Mouse (Mus musculus): Measurements from ENCODE around the gene Wdr6. TPM values are rescaled to one million over a fixed set of nuclear protein-coding genes. Genes with fewer than 3 reads are reported as not detected.

Gene Wdr6
- polyA plus RNA-seq (2014; fragmentation: Illumina TruSeq; extraction: RNeasy Lipid Tissue Mini Kit (QIAGEN cat#74804); ENCODE audit: insufficient read depth, low read depth, low replicate concordance), result 23.5 TPM

GRCm38 (mm10) chr9:108578545-108579343, at the start of gene Wdr6:
Gene Wdr6, minus strand, starts transcription at chr9:108578739.

GRCm38 (mm10) chr9:108596998-108597764, 18.6 kb upstream of the Wdr6 start, which contains the start of gene P4htm:
Gene P4htm, minus strand, starts transcription at chr9:108597667.

GRCm38 (mm10) chr9:108569381-108570206, 8.9 kb downstream of the Wdr6 start, which contains the start of gene Dalrd3:
Gene Dalrd3, plus strand, starts transcription at chr9:108569886.

GRCm38 (mm10) chr9:108566815-108567776, 11.4 kb downstream of the Wdr6 start, which contains the start of gene Ndufaf3:
Gene Ndufaf3, minus strand, starts transcription at chr9:108567434.

GRCm38 (mm10) chr9:108560227-108560841, 18.2 kb downstream of the Wdr6 start, which contains the start of gene Impdh2:
Gene Impdh2, plus strand, starts transcription at chr9:108560286.

Other genes with a start within 250 kb of the Wdr6 start
- 781 TPM for gene Gpx1, start 239.8 kb downstream of the Wdr6 start, polyA plus RNA-seq (2014; fragmentation: Illumina TruSeq; extraction: RNeasy Lipid Tissue Mini Kit (QIAGEN cat#74804); ENCODE audit: insufficient read depth, low read depth, low replicate concordance)
- 62.5 TPM for gene Usp4, start 230.9 kb downstream of the Wdr6 start, polyA plus RNA-seq (2014; fragmentation: Illumina TruSeq; extraction: RNeasy Lipid Tissue Mini Kit (QIAGEN cat#74804); ENCODE audit: insufficient read depth, low read depth, low replicate concordance)
- 0.82 TPM for gene 1700102P08Rik, start 185.9 kb downstream of the Wdr6 start, polyA plus RNA-seq (2014; fragmentation: Illumina TruSeq; extraction: RNeasy Lipid Tissue Mini Kit (QIAGEN cat#74804); ENCODE audit: insufficient read depth, low read depth, low replicate concordance)
- not detected for gene Ccdc36, start 150.3 kb downstream of the Wdr6 start, polyA plus RNA-seq (2014; fragmentation: Illumina TruSeq; extraction: RNeasy Lipid Tissue Mini Kit (QIAGEN cat#74804); ENCODE audit: insufficient read depth, low read depth, low replicate concordance)
- gene BC048562, start 142.3 kb downstream of the Wdr6 start, polyA plus RNA-seq (2014; fragmentation: Illumina TruSeq; extraction: RNeasy Lipid Tissue Mini Kit (QIAGEN cat#74804); ENCODE audit: insufficient read depth, low read depth, low replicate concordance), result not detected
- gene Ccdc71, start 118.2 kb downstream of the Wdr6 start, polyA plus RNA-seq (2014; fragmentation: Illumina TruSeq; extraction: RNeasy Lipid Tissue Mini Kit (QIAGEN cat#74804); ENCODE audit: insufficient read depth, low read depth, low replicate concordance), result 16.2 TPM
- gene Klhdc8b, start 117.2 kb downstream of the Wdr6 start, polyA plus RNA-seq (2014; fragmentation: Illumina TruSeq; extraction: RNeasy Lipid Tissue Mini Kit (QIAGEN cat#74804); ENCODE audit: insufficient read depth, low read depth, low replicate concordance), result 27.7 TPM
- gene Lamb2, start 99.0 kb downstream of the Wdr6 start, polyA plus RNA-seq (2014; fragmentation: Illumina TruSeq; extraction: RNeasy Lipid Tissue Mini Kit (QIAGEN cat#74804); ENCODE audit: insufficient read depth, low read depth, low replicate concordance), result 37.0 TPM
- 38.6 TPM for gene Usp19, start 88.1 kb downstream of the Wdr6 start, polyA plus RNA-seq (2014; fragmentation: Illumina TruSeq; extraction: RNeasy Lipid Tissue Mini Kit (QIAGEN cat#74804); ENCODE audit: insufficient read depth, low read depth, low replicate concordance)
- 46.7 TPM for gene Qars, start 71.0 kb downstream of the Wdr6 start, polyA plus RNA-seq (2014; fragmentation: Illumina TruSeq; extraction: RNeasy Lipid Tissue Mini Kit (QIAGEN cat#74804); ENCODE audit: insufficient read depth, low read depth, low replicate concordance)
- gene Qrich1, start 61.9 kb downstream of the Wdr6 start, polyA plus RNA-seq (2014; fragmentation: Illumina TruSeq; extraction: RNeasy Lipid Tissue Mini Kit (QIAGEN cat#74804); ENCODE audit: insufficient read depth, low read depth, low replicate concordance), result 27.9 TPM
- gene Impdh2, start 18.5 kb downstream of the Wdr6 start, polyA plus RNA-seq (2014; fragmentation: Illumina TruSeq; extraction: RNeasy Lipid Tissue Mini Kit (QIAGEN cat#74804); ENCODE audit: insufficient read depth, low read depth, low replicate concordance), result 53.0 TPM
- gene Ndufaf3, start 11.3 kb downstream of the Wdr6 start, polyA plus RNA-seq (2014; fragmentation: Illumina TruSeq; extraction: RNeasy Lipid Tissue Mini Kit (QIAGEN cat#74804); ENCODE audit: insufficient read depth, low read depth, low replicate concordance), result 37.0 TPM
- gene Dalrd3, start 8.9 kb downstream of the Wdr6 start, polyA plus RNA-seq (2014; fragmentation: Illumina TruSeq; extraction: RNeasy Lipid Tissue Mini Kit (QIAGEN cat#74804); ENCODE audit: insufficient read depth, low read depth, low replicate concordance), result 52.3 TPM
- 7.7 TPM for gene P4htm, start 18.9 kb upstream of the Wdr6 start, polyA plus RNA-seq (2014; fragmentation: Illumina TruSeq; extraction: RNeasy Lipid Tissue Mini Kit (QIAGEN cat#74804); ENCODE audit: insufficient read depth, low read depth, low replicate concordance)
- 14.2 TPM for gene Arih2, start 70.6 kb upstream of the Wdr6 start, polyA plus RNA-seq (2014; fragmentation: Illumina TruSeq; extraction: RNeasy Lipid Tissue Mini Kit (QIAGEN cat#74804); ENCODE audit: insufficient read depth, low read depth, low replicate concordance)
- gene Slc25a20, start 83.3 kb upstream of the Wdr6 start, polyA plus RNA-seq (2014; fragmentation: Illumina TruSeq; extraction: RNeasy Lipid Tissue Mini Kit (QIAGEN cat#74804); ENCODE audit: insufficient read depth, low read depth, low replicate concordance), result 33.7 TPM
- gene Prkar2a, start 110.6 kb upstream of the Wdr6 start, polyA plus RNA-seq (2014; fragmentation: Illumina TruSeq; extraction: RNeasy Lipid Tissue Mini Kit (QIAGEN cat#74804); ENCODE audit: insufficient read depth, low read depth, low replicate concordance), result 19.3 TPM
- gene Ip6k2, start 205.1 kb upstream of the Wdr6 start, polyA plus RNA-seq (2014; fragmentation: Illumina TruSeq; extraction: RNeasy Lipid Tissue Mini Kit (QIAGEN cat#74804); ENCODE audit: insufficient read depth, low read depth, low replicate concordance), result 35.1 TPM
- 6.5 TPM for gene Nckipsd, start 229.6 kb upstream of the Wdr6 start, polyA plus RNA-seq (2014; fragmentation: Illumina TruSeq; extraction: RNeasy Lipid Tissue Mini Kit (QIAGEN cat#74804); ENCODE audit: insufficient read depth, low read depth, low replicate concordance)
- 0.03 TPM for gene Celsr3, start 247.6 kb upstream of the Wdr6 start, polyA plus RNA-seq (2014; fragmentation: Illumina TruSeq; extraction: RNeasy Lipid Tissue Mini Kit (QIAGEN cat#74804); ENCODE audit: insufficient read depth, low read depth, low replicate concordance)